Mouse (Mus musculus) forebrain, embryonic 15.5 days (tissue): ENCODE measurements at regions not wholly inside any gene's neighbourhood (a gene's known extent, or its start where the extent isn't known, plus 50 kb on each side); places are given as distances from the start of the nearest gene placed in this dataset.

ENCODE experiments used
- ATAC-seq: fragments of 200-750 bp; cut with Nextera tagmentation; replicated peaks from 2 replicates; pipeline ENCODE4 v1.8.0; 2017; ENCODE audit warnings: mild to moderate bottlenecking, moderate TSS enrichment, moderate library complexity
- H3K27ac ChIP-seq: fragments of 300-500 bp; sonication (generic); replicated peaks from 2 replicates; pipeline ENCODE4 v1.5.1; 2015; ENCODE audit warnings: mild to moderate bottlenecking, inconsistent platforms
- H3K27me3 ChIP-seq: fragments of 300-500 bp; sonication (generic); 2 replicates; pipeline ENCODE4 v1.6.1; 2015; ENCODE audit warnings: inconsistent platforms
- H3K36me3 ChIP-seq: fragments of 300-500 bp; sonication (generic); 2 replicates; pipeline ENCODE4 v1.6.1; 2015; ENCODE audit warnings: mild to moderate bottlenecking, inconsistent platforms
- H3K4me1 ChIP-seq: fragments of 300-500 bp; sonication (generic); 2 replicates; pipeline ENCODE4 v1.6.1; 2015; ENCODE audit warnings: inconsistent platforms
- H3K4me2 ChIP-seq: fragments of 300-500 bp; sonication (generic); replicated peaks from 2 replicates; pipeline ENCODE4 v1.6.1; 2015; ENCODE audit warnings: mild to moderate bottlenecking, inconsistent platforms
- H3K4me3 ChIP-seq: fragments of 300-500 bp; sonication (generic); 2 replicates; pipeline ENCODE4 v1.5.1; 2015; ENCODE audit warnings: mild to moderate bottlenecking, inconsistent platforms
- H3K9ac ChIP-seq: fragments of 300-500 bp; sonication (generic); replicated peaks from 2 replicates; pipeline ENCODE4 v1.6.1; 2015; ENCODE audit warnings: mild to moderate bottlenecking, inconsistent platforms
- H3K9me3 ChIP-seq: fragments of 300-500 bp; sonication (generic); 2 replicates; pipeline ENCODE4 v1.6.1; 2016; ENCODE audit warnings: inconsistent platforms
- WGBS: fragments of 180-500 bp; shearing (Covaris S2); methylation state at CpG from one replicate; pipeline ENCODE4 v1.1.7; 2015; ENCODE audit warnings: mixed read lengths; 5-methylcytosine and 5-hydroxymethylcytosine counted together

- ATAC-seq, result peak; percentile 14; the same call in 1 of the 2 replicates
- H3K9me3 ChIP-seq, result no peaks in the 10 kb centered on the region
- WGBS, result 32% methylated on average over 5 of the region's 5 CpGs
- H3K9ac ChIP-seq, result no peak overlapping the region
- peaks cover 30% of the 10 kb centered on the region for H3K4me1 ChIP-seq
- H3K27me3 ChIP-seq, result no peaks in the 10 kb centered on the region
- no peak overlapping the region for H3K4me3 ChIP-seq
- H3K4me2 ChIP-seq, result no peak overlapping the region
- no peaks in the 10 kb centered on the region for H3K36me3 ChIP-seq
- H3K27ac ChIP-seq, result peak overlapping the region; percentile 61
Observed at GRCm38 (mm10) chr11:32136066-32136465, 64.0 kb downstream of the Il9r start.

GRCm38 (mm10) chr11:32133996-32134395 lies 66.1 kb downstream of the Il9r start:
- no peaks in the 10 kb centered on the region for H3K36me3 ChIP-seq
- H3K9me3 ChIP-seq, result no peaks in the 10 kb centered on the region
- ATAC-seq, result no peak
- no peak overlapping the region for H3K4me3 ChIP-seq
- no peaks in the 10 kb centered on the region for H3K27me3 ChIP-seq
- peaks cover 22% of the 10 kb centered on the region for H3K4me1 ChIP-seq
- H3K9ac ChIP-seq, result no peak overlapping the region
- no peak overlapping the region for H3K27ac ChIP-seq
- no peak overlapping the region for H3K4me2 ChIP-seq
- 78% methylated on average over 7 of the region's 7 CpGs for WGBS

GRCm38 (mm10) chr11:32132008-32132615 lies 68.0 kb downstream of the Il9r start:
- Histone ChIP-seq H3K4me3 (no peak overlapping the region), H3K9me3 (no peaks in the 10 kb centered on the region), H3K4me2 (no peak overlapping the region), H3K4me1 (peaks cover 17% of the 10 kb centered on the region), H3K27me3 (no peaks in the 10 kb centered on the region), H3K36me3 (no peaks in the 10 kb centered on the region), H3K27ac (no peak overlapping the region), H3K9ac (no peak overlapping the region)
- no peak for ATAC-seq
- 89% methylated on average over 3 of the region's 3 CpGs for WGBS

- Histone ChIP-seq H3K27ac (no peak overlapping the region), H3K36me3 (no peaks in the 10 kb centered on the region), H3K4me1 (peaks cover 28% of the 10 kb centered on the region), H3K27me3 (no peaks in the 10 kb centered on the region), H3K4me2 (no peak overlapping the region), H3K9me3 (no peaks in the 10 kb centered on the region), H3K9ac (no peak overlapping the region), H3K4me3 (no peak overlapping the region)
- ATAC-seq, result no peak
- 61% methylated on average over 7 of the region's 7 CpGs for WGBS
Observed at GRCm38 (mm10) chr11:32128551-32128950, 71.5 kb downstream of the Il9r start.

GRCm38 (mm10) chr11:32128018-32128417 lies 72.1 kb downstream of the Il9r start:
- H3K9me3 ChIP-seq, result no peaks in the 10 kb centered on the region
- peak overlapping the region; percentile 60 for H3K27ac ChIP-seq
- H3K4me1 ChIP-seq, result peaks cover 28% of the 10 kb centered on the region
- no peak overlapping the region for H3K4me3 ChIP-seq
- peak; percentile 30; the same call in 1 of the 2 replicates for ATAC-seq
- H3K36me3 ChIP-seq, result no peaks in the 10 kb centered on the region
- no peak overlapping the region for H3K4me2 ChIP-seq
- H3K9ac ChIP-seq, result no peak overlapping the region
- WGBS, result 81% methylated on average over 3 of the region's 3 CpGs
- no peaks in the 10 kb centered on the region for H3K27me3 ChIP-seq

- H3K36me3 ChIP-seq, result no peaks in the 10 kb centered on the region
- H3K27ac ChIP-seq, result peak overlapping the region; percentile 60
- H3K27me3 ChIP-seq, result no peaks in the 10 kb centered on the region
- ATAC-seq, result 0 out of 2 replicates have a peak, but pooled peaks have one; percentile 49
- no peak overlapping the region for H3K4me2 ChIP-seq
- H3K4me1 ChIP-seq, result peaks cover 28% of the 10 kb centered on the region
- no peaks in the 10 kb centered on the region for H3K9me3 ChIP-seq
- H3K4me3 ChIP-seq, result no peak overlapping the region
- WGBS, result 41% methylated on average over 7 of the region's 7 CpGs
- H3K9ac ChIP-seq, result no peak overlapping the region
Observed at GRCm38 (mm10) chr11:32127401-32127817, 72.7 kb downstream of the Il9r start.

- Histone ChIP-seq H3K36me3 (no peaks in the 10 kb centered on the region), H3K27me3 (no peaks in the 10 kb centered on the region), H3K4me1 (peaks cover 28% of the 10 kb centered on the region), H3K4me3 (no peak overlapping the region), H3K27ac (peak overlapping the region; percentile 60), H3K9ac (no peak overlapping the region), H3K9me3 (no peaks in the 10 kb centered on the region), H3K4me2 (no peak overlapping the region)
- ATAC-seq, result no peak; the same call in 1 of the 2 replicates
- 83% methylated on average over 1 of the region's 1 CpGs for WGBS
Observed at GRCm38 (mm10) chr11:32126786-32127185, 73.3 kb downstream of the Il9r start.

- Histone ChIP-seq H3K4me2 (no peak overlapping the region), H3K9me3 (no peaks in the 10 kb centered on the region), H3K27me3 (no peaks in the 10 kb centered on the region), H3K36me3 (no peaks in the 10 kb centered on the region), H3K4me1 (peaks cover 28% of the 10 kb centered on the region), H3K9ac (no peak overlapping the region), H3K27ac (peak overlapping the region; percentile 60), H3K4me3 (no peak overlapping the region)
- 54% methylated on average over 5 of the region's 5 CpGs for WGBS
- no peak; the same call in 1 of the 2 replicates for ATAC-seq
Observed at GRCm38 (mm10) chr11:32126311-32126698, 73.8 kb downstream of the Il9r start.

GRCm38 (mm10) chr11:32125586-32126310 lies 74.3 kb downstream of the Il9r start:
- H3K9ac ChIP-seq, result no peak overlapping the region
- H3K9me3 ChIP-seq, result no peaks in the 10 kb centered on the region
- WGBS, result 42% methylated on average over 11 of the region's 11 CpGs
- peak overlapping the region; percentile 60 for H3K27ac ChIP-seq
- no peaks in the 10 kb centered on the region for H3K27me3 ChIP-seq
- peaks cover 28% of the 10 kb centered on the region for H3K4me1 ChIP-seq
- H3K4me2 ChIP-seq, result no peak overlapping the region
- 0 out of 2 replicates have a peak, but pooled peaks have one; percentile 41 for ATAC-seq
- no peak overlapping the region for H3K4me3 ChIP-seq
- H3K36me3 ChIP-seq, result no peaks in the 10 kb centered on the region

GRCm38 (mm10) chr11:32120596-32120995 lies 79.5 kb downstream of the Il9r start:
- ATAC-seq, result no peak
- no peak overlapping the region for H3K4me3 ChIP-seq
- no peak overlapping the region for H3K4me2 ChIP-seq
- H3K9me3 ChIP-seq, result no peaks in the 10 kb centered on the region
- H3K27me3 ChIP-seq, result no peaks in the 10 kb centered on the region
- no peak overlapping the region for H3K27ac ChIP-seq
- no peaks in the 10 kb centered on the region for H3K36me3 ChIP-seq
- H3K9ac ChIP-seq, result no peak overlapping the region
- peaks cover 29% of the 10 kb centered on the region for H3K4me1 ChIP-seq
- 74% methylated on average over 3 of the region's 3 CpGs for WGBS

GRCm38 (mm10) chr11:32118844-32119629 lies 81.0 kb downstream of the Il9r start:
- Histone ChIP-seq H3K9me3 (no peaks in the 10 kb centered on the region), H3K4me1 (peaks cover 27% of the 10 kb centered on the region), H3K27me3 (no peaks in the 10 kb centered on the region), H3K27ac (peak overlapping the region; percentile 62), H3K4me2 (no peak overlapping the region), H3K36me3 (no peaks in the 10 kb centered on the region), H3K9ac (no peak overlapping the region), H3K4me3 (no peak overlapping the region)
- peak; percentile 73 for ATAC-seq
- 24% methylated on average over 14 of the region's 14 CpGs for WGBS

GRCm38 (mm10) chr11:32117930-32118329 lies 82.1 kb downstream of the Il9r start:
- Histone ChIP-seq H3K27ac (no peak overlapping the region), H3K9ac (no peak overlapping the region), H3K4me1 (peaks cover 38% of the 10 kb centered on the region), H3K4me3 (no peak overlapping the region), H3K9me3 (no peaks in the 10 kb centered on the region), H3K27me3 (no peaks in the 10 kb centered on the region), H3K36me3 (no peaks in the 10 kb centered on the region), H3K4me2 (no peak overlapping the region)
- ATAC-seq, result no peak
- 22% methylated on average over 2 of the region's 2 CpGs for WGBS
